Mouse (Mus musculus) urinary bladder, adult 18-20 months (tissue): ENCODE data around the gene Ripk3.

Experiments used
- DNase-seq, 2 experiments: peaks; one replicate each; pipeline ENCODE4 v3.0.0; 2022; ENCODE audit warnings: low spot score in 2 of 2, mixed read lengths in 2 of 2

Gene Ripk3

GRCm38 (mm10) chr14:55795380-55796163, 6.9 kb upstream of the Ripk3 start:
- no peak for DNase-seq

GRCm38 (mm10) chr14:55793946-55794345, 5.3 kb upstream of the Ripk3 start:
- no peak for DNase-seq

GRCm38 (mm10) chr14:55793461-55793860, 4.8 kb upstream of the Ripk3 start:
- no peak for DNase-seq

- no peak for DNase-seq
These were observed 934 bp downstream of the Ripk3 start for GRCm38 (mm10) chr14:55787731-55788130.

GRCm38 (mm10) chr14:55785195-55785594, 3.5 kb downstream of the Ripk3 start:
- DNase-seq: no peak

DNA sequence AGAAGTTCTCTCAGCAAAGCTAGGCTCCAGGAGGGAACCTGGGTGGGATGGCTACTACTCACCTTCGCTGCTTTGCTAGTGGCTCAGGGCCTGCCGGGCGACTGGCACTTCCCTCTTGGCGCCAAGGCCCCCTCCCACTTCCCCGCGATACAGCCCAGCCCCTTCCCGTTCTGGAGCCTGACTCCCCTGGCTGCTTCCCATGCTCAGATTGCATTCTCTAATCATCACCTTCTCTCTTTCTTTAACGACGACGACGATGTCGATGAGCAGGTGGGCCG, 4.8 kb downstream of the Ripk3 start, which contains the start of gene Adcy4:
TSS of gene Adcy4 (minus strand) at position 138 of the 278 bp plus-strand sequence.
- no peak for DNase-seq

DNA sequence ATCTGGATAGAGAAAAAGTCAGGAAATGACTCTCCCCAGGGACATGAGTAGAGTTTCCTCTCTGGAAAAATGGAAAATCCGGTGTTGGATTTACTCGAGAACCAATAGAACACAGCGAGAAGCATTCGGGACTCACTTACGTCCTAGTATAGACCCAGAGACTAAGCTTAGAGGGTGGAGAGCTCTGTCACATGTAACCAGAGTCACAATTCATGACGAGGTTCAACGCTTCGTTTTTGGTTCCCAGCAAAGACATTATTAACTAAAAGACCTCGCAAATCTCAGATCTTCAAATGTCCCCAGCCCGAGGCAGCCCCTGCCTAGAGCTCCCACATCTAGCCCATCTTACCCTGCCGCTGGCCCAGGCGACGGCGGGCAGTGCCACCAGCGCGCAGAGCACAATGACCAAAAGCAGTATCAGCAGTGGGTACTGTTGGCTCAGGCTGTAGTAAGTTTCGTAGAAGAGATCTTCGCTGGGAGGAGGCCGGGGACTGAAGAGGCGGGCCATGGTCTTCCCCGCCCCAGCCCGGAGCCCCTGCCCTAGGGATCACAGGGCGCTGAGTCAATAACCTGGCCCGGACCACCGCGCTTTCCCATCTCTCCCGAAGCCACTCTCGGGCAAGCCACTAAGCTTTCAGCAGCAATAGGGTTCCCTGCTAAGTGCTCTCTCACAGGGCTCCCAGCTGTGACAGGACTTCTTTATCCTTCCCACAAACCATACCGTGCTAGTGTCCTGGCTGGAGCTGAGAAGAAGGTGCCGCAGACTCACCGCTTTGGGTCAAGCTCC, 5.3 kb downstream of the Ripk3 start:
- DNase-seq: no peak

GRCm38 (mm10) chr14:55782361-55782960, 6.2 kb downstream of the Ripk3 start:
- no peak for DNase-seq

GRCm38 (mm10) chr14:55781310-55781709, 7.4 kb downstream of the Ripk3 start:
- peak; percentile 29 to 60 for DNase-seq

- DNase-seq: no peak
These were observed 7.9 kb downstream of the Ripk3 start for GRCm38 (mm10) chr14:55780736-55781135.

DNA sequence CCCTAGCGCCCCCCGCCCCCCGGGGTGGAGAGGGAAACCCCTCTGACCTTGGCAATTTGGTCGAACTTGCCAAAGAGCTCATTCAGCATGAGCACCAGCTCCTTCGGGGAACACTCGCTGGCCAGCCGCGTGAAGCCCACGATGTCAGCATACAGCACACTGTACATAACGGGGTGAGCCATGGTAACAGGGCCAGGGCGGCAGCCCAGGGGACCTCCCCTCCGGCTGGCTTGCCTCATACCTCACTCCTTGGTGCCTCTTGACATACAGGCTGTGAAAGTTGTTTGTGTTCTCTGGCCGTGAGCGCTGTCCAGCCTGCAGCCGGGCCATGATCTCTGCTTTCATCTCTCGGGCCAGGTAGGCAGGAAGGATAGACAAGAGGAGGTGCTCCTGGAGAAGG, 9.0 kb downstream of the Ripk3 start:
- no peak for DNase-seq

GRCm38 (mm10) chr14:55778686-55779085, 10.0 kb downstream of the Ripk3 start:
- no peak for DNase-seq

DNA sequence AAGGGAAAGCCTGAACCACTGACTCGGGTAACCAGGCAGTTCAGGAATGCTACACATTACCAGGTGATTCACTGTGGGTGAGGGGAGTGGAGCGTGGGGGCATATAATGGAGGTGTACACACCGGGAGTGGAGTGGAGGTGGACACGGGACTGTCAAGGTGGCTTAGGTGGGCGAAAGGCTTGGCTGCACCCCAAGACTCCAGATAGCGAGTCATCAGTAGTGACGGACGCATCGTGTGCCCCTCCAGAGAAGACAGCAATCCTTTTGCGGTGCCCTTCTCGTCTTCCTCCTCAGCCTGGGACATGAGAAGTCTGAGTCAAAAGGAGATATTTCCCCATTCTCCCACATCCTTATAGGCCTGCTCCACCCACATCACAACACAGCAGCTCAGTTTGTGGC, 10.9 kb downstream of the Ripk3 start:
- DNase-seq: no peak

- DNase-seq: no peak
These were observed 11.5 kb downstream of the Ripk3 start for GRCm38 (mm10) chr14:55777176-55777575.

DNA sequence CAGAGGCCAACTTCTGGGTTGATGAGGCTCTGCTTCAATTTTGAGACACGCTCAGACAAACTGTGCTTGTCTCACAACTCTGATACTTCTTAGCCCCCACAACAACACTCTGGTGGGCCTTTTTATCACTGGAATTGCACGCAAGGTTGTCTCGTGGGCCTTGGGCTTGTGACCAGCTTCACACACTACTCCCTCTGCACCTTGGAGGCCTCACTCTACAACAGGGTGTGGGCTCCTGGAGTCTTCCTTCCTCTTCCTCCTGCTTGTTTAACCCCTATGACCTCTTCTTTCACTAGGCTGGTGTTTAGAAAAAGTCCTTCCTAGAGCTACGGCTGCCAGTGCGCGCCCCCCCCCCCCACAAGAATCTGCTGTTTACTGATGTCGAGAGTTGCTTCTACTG, 12.0 kb downstream of the Ripk3 start:
- DNase-seq: no peak

DNA sequence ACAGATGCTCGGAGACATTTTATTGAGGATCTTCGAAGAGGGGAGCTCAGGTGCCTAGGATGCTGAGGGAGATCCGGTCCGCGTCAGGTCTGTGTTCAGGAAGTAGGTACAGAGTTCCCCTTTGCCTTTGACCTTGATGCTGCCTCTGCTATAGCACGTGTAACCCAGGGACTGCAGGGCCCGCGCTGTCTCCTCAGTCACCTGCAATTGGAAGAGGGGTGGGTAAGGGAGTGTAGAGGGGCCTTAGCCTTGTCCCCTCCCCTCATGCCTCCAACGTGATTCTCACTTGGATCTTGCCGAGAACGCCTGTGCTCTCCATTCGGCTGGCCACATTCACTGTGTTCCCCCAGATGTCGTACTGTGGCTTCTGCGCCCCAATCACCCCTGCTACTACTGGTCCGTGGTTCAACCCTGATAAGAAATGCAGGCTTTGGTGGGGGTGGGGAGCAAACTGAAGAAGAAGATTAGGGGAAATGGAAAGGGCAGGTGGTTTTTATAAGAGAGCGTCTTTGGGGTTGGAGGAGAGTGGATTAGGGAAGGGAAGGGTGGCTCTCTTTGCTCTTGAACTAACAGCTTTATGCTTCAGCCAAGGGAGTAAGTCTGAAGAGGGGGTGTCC, 19.5 kb downstream of the Ripk3 start:
- DNase-seq: no peak

DNA sequence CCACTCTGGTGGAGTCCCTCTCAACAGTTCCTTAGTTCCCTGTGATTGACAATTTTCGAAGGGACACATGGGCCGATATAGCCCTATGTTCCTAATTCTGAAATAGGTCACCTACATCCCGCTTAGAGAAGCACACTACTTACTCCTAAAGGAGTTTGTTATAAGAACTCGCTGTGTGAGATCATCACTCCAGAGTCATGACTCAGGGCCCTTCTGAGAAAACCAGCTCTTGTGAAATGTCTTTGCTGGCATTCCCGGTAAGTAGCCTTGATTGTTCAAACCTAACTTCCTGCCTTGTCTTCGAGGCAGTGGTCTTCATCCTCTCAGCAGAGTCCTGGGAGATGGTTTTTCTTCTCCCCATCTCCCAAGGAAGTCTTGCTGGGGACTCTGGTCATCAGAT, 20.1 kb downstream of the Ripk3 start:
- DNase-seq: no peak

DNA sequence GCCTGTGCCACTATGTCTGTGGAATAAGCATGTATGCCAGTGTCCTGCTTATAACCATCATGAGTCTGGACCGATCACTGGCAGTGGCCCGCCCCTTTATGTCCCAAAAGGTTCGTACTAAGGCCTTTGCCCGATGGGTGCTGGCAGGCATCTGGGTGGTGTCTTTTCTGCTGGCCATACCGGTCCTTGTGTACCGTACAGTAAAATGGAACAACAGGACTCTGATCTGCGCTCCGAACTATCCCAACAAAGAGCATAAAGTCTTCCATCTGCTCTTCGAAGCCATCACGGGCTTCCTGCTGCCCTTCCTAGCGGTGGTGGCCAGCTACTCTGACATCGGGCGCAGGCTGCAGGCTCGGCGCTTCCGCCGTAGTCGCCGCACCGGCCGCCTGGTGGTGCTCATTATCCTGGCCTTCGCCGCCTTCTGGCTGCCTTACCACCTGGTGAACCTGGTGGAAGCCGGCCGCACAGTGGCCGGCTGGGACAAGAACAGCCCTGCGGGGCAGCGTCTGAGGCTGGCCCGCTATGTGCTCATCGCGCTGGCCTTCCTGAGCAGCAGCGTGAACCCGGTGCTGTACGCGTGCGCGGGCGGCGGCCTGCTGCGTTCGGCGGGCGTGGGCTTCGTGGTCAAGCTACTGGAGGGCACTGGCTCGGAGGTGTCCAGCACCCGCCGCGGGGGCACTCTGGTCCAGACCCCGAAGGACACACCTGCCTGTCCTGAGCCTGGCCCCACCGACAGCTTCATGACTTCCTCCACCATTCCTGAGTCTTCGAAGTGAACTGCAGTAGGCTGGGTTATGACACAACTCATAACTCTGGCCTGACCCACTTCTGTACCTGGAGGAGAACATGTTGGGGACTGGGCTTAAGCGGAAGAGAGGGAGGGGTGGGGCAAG, 20.9 kb downstream of the Ripk3 start:
- DNase-seq: peak; percentile 45 to 57

- no peak for DNase-seq
These were observed 23.0 kb downstream of the Ripk3 start, which contains the start of gene Ltb4r1 for GRCm38 (mm10) chr14:55765696-55766095. Ltb4r1 (plus strand) TSS chr14:55765962.

DNA sequence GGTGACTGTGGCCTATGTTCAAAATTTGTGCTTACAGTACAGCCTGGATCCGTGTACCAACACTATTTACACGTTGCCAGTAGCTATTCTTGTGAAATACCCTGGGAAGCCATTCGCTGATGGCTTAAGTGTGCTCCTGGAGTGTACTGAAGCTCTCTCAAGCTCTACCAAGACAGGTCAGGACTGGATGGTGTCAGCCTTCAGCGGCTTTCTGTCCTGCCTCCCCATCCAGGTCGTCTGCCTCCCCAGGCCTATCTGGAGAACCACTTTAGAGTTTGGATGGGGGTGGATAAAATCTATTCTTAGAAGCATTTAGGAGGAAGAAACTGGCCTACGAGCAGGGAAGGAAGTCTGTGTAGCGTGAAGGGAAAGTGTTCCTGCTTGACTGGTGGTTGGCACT, 25.5 kb downstream of the Ripk3 start:
- DNase-seq: no peak
